Mouse (Mus musculus) hindbrain, embryonic 15.5 days (tissue): ENCODE measurements around the gene Dgkb. TPM values are rescaled to one million over a fixed set of nuclear protein-coding genes. Genes with fewer than 3 reads are reported as not detected.

Experiments
- ATAC-seq: fragments of 200-750 bp; cut with Nextera tagmentation; 2 replicates; pipeline ENCODE4 v1.8.0; 2017; ENCODE audit warnings: low read depth, moderate number of reproducible peaks, moderate TSS enrichment; ENCODE audit not compliant: low FRiP score
- H3K27ac ChIP-seq: fragments of 300-500 bp; sonication (generic); replicated peaks from 2 replicates; pipeline ENCODE4 v1.5.1; 2015; ENCODE audit warnings: mild to moderate bottlenecking, inconsistent platforms
- H3K27me3 ChIP-seq: fragments of 300-500 bp; sonication (generic); 2 replicates; pipeline ENCODE4 v1.6.1; 2015; ENCODE audit warnings: control low read depth, inconsistent platforms
- H3K36me3 ChIP-seq: fragments of 300-500 bp; sonication (generic); 2 replicates; pipeline ENCODE4 v1.6.1; 2015; ENCODE audit warnings: control low read depth, inconsistent platforms
- H3K4me1 ChIP-seq: fragments of 300-500 bp; sonication (generic); replicated peaks from 2 replicates; pipeline ENCODE4 v1.6.1; 2015; ENCODE audit warnings: control low read depth, inconsistent platforms
- H3K4me2 ChIP-seq: fragments of 300-500 bp; sonication (generic); 2 replicates; pipeline ENCODE4 v1.6.1; 2015; ENCODE audit warnings: moderate library complexity, mild to moderate bottlenecking, inconsistent platforms
- H3K4me3 ChIP-seq: fragments of 300-500 bp; sonication (generic); 2 replicates; pipeline ENCODE4 v1.5.1; 2015; ENCODE audit warnings: mild to moderate bottlenecking, inconsistent platforms
- H3K9ac ChIP-seq: fragments of 300-500 bp; sonication (generic); 2 replicates; pipeline ENCODE4 v1.6.1; 2015; ENCODE audit warnings: inconsistent platforms
- H3K9me3 ChIP-seq: fragments of 300-500 bp; sonication (generic); 2 replicates; pipeline ENCODE4 v1.6.1; 2016; ENCODE audit warnings: control low read depth, inconsistent platforms
- WGBS: fragments of 180-500 bp; shearing (Covaris S2); methylation state at CpG from one replicate; pipeline ENCODE4 v1.1.7; 2015; 5-methylcytosine and 5-hydroxymethylcytosine counted together
- polyA plus RNA-seq: library from polyadenylated mRNA; unstranded; fragments of >200 nt; fragmentation: Nextera tagmentation; extraction: Ambion mirVana; gene quantifications from 2 replicates; pipeline ENCODE4 v1.2.1, GENCODE M21; 2015

Dgkb gene
- polyA plus RNA-seq, 1 experiment from 2014 or later, result 6.7 TPM

- 88% methylated on average over 5 of the region's 5 CpGs for WGBS
- H3K27me3 ChIP-seq, result no peaks in the 10 kb centered on the region
- no peaks in the 10 kb centered on the region for H3K4me1 ChIP-seq
- no peak for ATAC-seq
- H3K36me3 ChIP-seq, result no peaks in the 10 kb centered on the region
- H3K4me2 ChIP-seq, result no peak overlapping the region
- no peak overlapping the region for H3K4me3 ChIP-seq
- H3K9ac ChIP-seq, result no peak overlapping the region
- no peak overlapping the region for H3K27ac ChIP-seq
- H3K9me3 ChIP-seq, result no peaks in the 10 kb centered on the region
Observed at GRCm38 (mm10) chr12:38388243-38388642, 570.7 kb downstream of the Dgkb start.

- H3K9me3 ChIP-seq, result no peaks in the 10 kb centered on the region
- H3K4me1 ChIP-seq, result no peaks in the 10 kb centered on the region
- H3K4me2 ChIP-seq, result no peak overlapping the region
- no peaks in the 10 kb centered on the region for H3K36me3 ChIP-seq
- H3K9ac ChIP-seq, result no peak overlapping the region
- H3K4me3 ChIP-seq, result no peak overlapping the region
- no peak for ATAC-seq
- no peak overlapping the region for H3K27ac ChIP-seq
- no peaks in the 10 kb centered on the region for H3K27me3 ChIP-seq
- 46% methylated on average over 14 of the region's 14 CpGs for whole genome bisulfite sequencing
Observed at GRCm38 (mm10) chr12:38397754-38398312, 580.3 kb downstream of the Dgkb start.

GRCm38 (mm10) chr12:38400089-38400488 lies 582.6 kb downstream of the Dgkb start:
- ATAC-seq, result no peak
- no peak overlapping the region for H3K4me3 ChIP-seq

GRCm38 (mm10) chr12:38435364-38436130 lies 618.0 kb downstream of the Dgkb start:
- Histone ChIP-seq H3K4me2 (no peak overlapping the region), H3K36me3 (no peaks in the 10 kb centered on the region), H3K4me3 (no peak overlapping the region), H3K27me3 (no peaks in the 10 kb centered on the region), H3K27ac (no peak overlapping the region), H3K9ac (no peak overlapping the region), H3K4me1 (no peaks in the 10 kb centered on the region), H3K9me3 (no peaks in the 10 kb centered on the region)
- no peak for ATAC-seq
- WGBS, result 28% methylated on average over 10 of the region's 10 CpGs

More at GRCm38 (mm10) chr12:38400089-38400488, 582.6 kb downstream of the Dgkb start:
- H3K4me1 ChIP-seq, result no peaks in the 10 kb centered on the region
- no peaks in the 10 kb centered on the region for H3K36me3 ChIP-seq
- H3K27ac ChIP-seq, result no peak overlapping the region
- H3K27me3 ChIP-seq, result no peaks in the 10 kb centered on the region
- H3K4me2 ChIP-seq, result no peak overlapping the region
- H3K9ac ChIP-seq, result no peak overlapping the region
- WGBS, result 87% methylated on average over 4 of the region's 4 CpGs
- no peaks in the 10 kb centered on the region for H3K9me3 ChIP-seq

- H3K4me1 ChIP-seq, result no peaks in the 10 kb centered on the region
- H3K4me2 ChIP-seq, result no peak overlapping the region
- H3K36me3 ChIP-seq, result no peaks in the 10 kb centered on the region
- no peak for ATAC-seq
- no peaks in the 10 kb centered on the region for H3K9me3 ChIP-seq
- WGBS, result 33% methylated on average over 1 of the region's 1 CpGs
- no peaks in the 10 kb centered on the region for H3K27me3 ChIP-seq
- no peak overlapping the region for H3K4me3 ChIP-seq
- H3K9ac ChIP-seq, result no peak overlapping the region
- H3K27ac ChIP-seq, result no peak overlapping the region
Observed at GRCm38 (mm10) chr12:38436131-38436436, 618.6 kb downstream of the Dgkb start.

- 22% methylated on average over 7 of the region's 7 CpGs for WGBS
- H3K27ac ChIP-seq, result no peak overlapping the region; the same call in 1 of the 2 replicates
Observed at GRCm38 (mm10) chr12:38450323-38451087, 633.0 kb downstream of the Dgkb start.

GRCm38 (mm10) chr12:38451677-38452076 lies 634.2 kb downstream of the Dgkb start:
- no peak for ATAC-seq
- Histone ChIP-seq H3K4me2 (no peak overlapping the region), H3K4me1 (no peaks in the 10 kb centered on the region), H3K9ac (no peak overlapping the region), H3K9me3 (no peaks in the 10 kb centered on the region), H3K36me3 (no peaks in the 10 kb centered on the region), H3K27me3 (no peaks in the 10 kb centered on the region), H3K4me3 (no peak overlapping the region), H3K27ac (no peak overlapping the region)
- WGBS, result 31% methylated on average over 3 of the region's 3 CpGs

More at GRCm38 (mm10) chr12:38450323-38451087, 633.0 kb downstream of the Dgkb start:
- Histone ChIP-seq H3K27me3 (no peaks in the 10 kb centered on the region), H3K9ac (no peak overlapping the region), H3K4me3 (no peak overlapping the region), H3K4me1 (no peaks in the 10 kb centered on the region), H3K9me3 (no peaks in the 10 kb centered on the region), H3K4me2 (no peak overlapping the region), H3K36me3 (no peaks in the 10 kb centered on the region)
- peak; percentile 56; the same call in 1 of the 2 replicates for ATAC-seq

GRCm38 (mm10) chr12:38468191-38468590 lies 650.7 kb downstream of the Dgkb start:
- H3K9ac ChIP-seq, result no peak overlapping the region
- H3K4me2 ChIP-seq, result no peak overlapping the region
- H3K4me1 ChIP-seq, result no peaks in the 10 kb centered on the region
- H3K9me3 ChIP-seq, result no peaks in the 10 kb centered on the region
- H3K27ac ChIP-seq, result no peak overlapping the region
- H3K27me3 ChIP-seq, result no peaks in the 10 kb centered on the region
- H3K36me3 ChIP-seq, result no peaks in the 10 kb centered on the region
- ATAC-seq, result no peak
- no peak overlapping the region for H3K4me3 ChIP-seq

GRCm38 (mm10) chr12:38468605-38469004 lies 651.1 kb downstream of the Dgkb start:
- no peaks in the 10 kb centered on the region for H3K4me1 ChIP-seq
- H3K27ac ChIP-seq, result no peak overlapping the region
- ATAC-seq, result no peak
- H3K4me2 ChIP-seq, result no peak overlapping the region
- H3K4me3 ChIP-seq, result no peak overlapping the region
- no peaks in the 10 kb centered on the region for H3K36me3 ChIP-seq
- no peak overlapping the region for H3K9ac ChIP-seq
- H3K27me3 ChIP-seq, result no peaks in the 10 kb centered on the region
- H3K9me3 ChIP-seq, result no peaks in the 10 kb centered on the region

- H3K9ac ChIP-seq, result no peak overlapping the region
- no peak for ATAC-seq
- H3K9me3 ChIP-seq, result no peaks in the 10 kb centered on the region
- no peak overlapping the region for H3K27ac ChIP-seq
- H3K4me3 ChIP-seq, result no peak overlapping the region
- 33% methylated on average over 2 of the region's 2 CpGs for WGBS
- no peak overlapping the region for H3K4me2 ChIP-seq
- H3K36me3 ChIP-seq, result no peaks in the 10 kb centered on the region
- H3K4me1 ChIP-seq, result no peaks in the 10 kb centered on the region
- no peaks in the 10 kb centered on the region for H3K27me3 ChIP-seq
Observed at GRCm38 (mm10) chr12:38497229-38497628, 679.7 kb downstream of the Dgkb start.

GRCm38 (mm10) chr12:38500931-38501330 lies 683.4 kb downstream of the Dgkb start:
- Histone ChIP-seq H3K9me3 (no peaks in the 10 kb centered on the region), H3K36me3 (no peaks in the 10 kb centered on the region), H3K27me3 (no peaks in the 10 kb centered on the region), H3K4me2 (no peak overlapping the region), H3K9ac (no peak overlapping the region), H3K4me1 (no peaks in the 10 kb centered on the region), H3K4me3 (no peak overlapping the region), H3K27ac (no peak overlapping the region)
- 48% methylated on average over 3 of the region's 3 CpGs for WGBS
- ATAC-seq, result no peak

- no peak for ATAC-seq
- Histone ChIP-seq H3K36me3 (no peaks in the 10 kb centered on the region), H3K9me3 (no peaks in the 10 kb centered on the region), H3K9ac (no peak overlapping the region), H3K4me2 (no peak overlapping the region), H3K27ac (no peak overlapping the region), H3K27me3 (no peaks in the 10 kb centered on the region), H3K4me1 (no peaks in the 10 kb centered on the region), H3K4me3 (no peak overlapping the region)
- 30% methylated on average over 1 of the region's 1 CpGs for WGBS
Observed at GRCm38 (mm10) chr12:38508195-38508594, 690.7 kb downstream of the Dgkb start.
